ENCODE assay signal across 8 mouse cellular contexts in genomic region chr2:93744346-93745229, GRCm38 (mm10).
DNase-seq lines count a peak whose midpoint lies in the region; ATAC-seq and TF ChIP-seq lines count a peak whose summit lies in the region.

No protein-coding gene starts in this region.

- H3K9me3 ChIP-seq in stomach, postnatal 0 days (ENCODE audit: control insufficient read depth, low read length): no peaks in the 10 kb centered on the region

- TF ChIP-seq CTCF in stomach, postnatal 0 days (IDR thresholded peaks at IDR 0.05; ENCODE audit: low read depth): peak; percentile 39

- no peak overlapping the region for H3K9ac ChIP-seq in stomach, postnatal 0 days (ENCODE audit: low read length)

- no peaks in the 10 kb centered on the region for H3K4me1 ChIP-seq in stomach, postnatal 0 days (replicated peaks; ENCODE audit: control insufficient read depth, insufficient read depth)

- H3K27ac ChIP-seq in stomach, postnatal 0 days (replicated peaks): no peak overlapping the region

- no peak for TF ChIP-seq EP300 in stomach, postnatal 0 days (optimal IDR thresholded peaks at IDR 0.05)

- H3K36me3 ChIP-seq in stomach, postnatal 0 days (ENCODE audit: control insufficient read depth, insufficient read depth, low read length): no peaks in the 10 kb centered on the region

- DNase-seq in embryo, embryonic 10 days (ENCODE audit: low spot score): peak; percentile 58
- no peak for DNase-seq in embryo, embryonic 9.5 days (ENCODE audit: extremely low spot score)
- peak; percentile 43 for DNase-seq in right cerebral cortex, adult 18-20 months
- no peak for DNase-seq in right cerebral cortex, postnatal 25 days
- peak; percentile 55 to 67 for DNase-seq in layer of hippocampus, postnatal 10 days (ENCODE audit: low spot score in 2 of 2)
- DNase-seq in stomach, postnatal 0 days (ENCODE audit: low spot score): no peak
- DNase-seq in urinary bladder, postnatal 14 days (ENCODE audit: low spot score): no peak
- DNase-seq in testis, postnatal 14 days (ENCODE audit: low spot score): no peak

- no peaks in the 10 kb centered on the region for H3K27me3 ChIP-seq in stomach, postnatal 0 days (ENCODE audit: control insufficient read depth, insufficient read depth, low read length)

- H3K4me2 ChIP-seq in stomach, postnatal 0 days (replicated peaks; ENCODE audit: low read depth): no peak overlapping the region

- WGBS in stomach, postnatal 0 days: 53% methylated on average over 11 of the region's 11 CpGs

- H3K4me3 ChIP-seq in stomach, postnatal 0 days (ENCODE audit: low read depth, low read length): no peak overlapping the region

- ATAC-seq in stomach, postnatal 0 days (ENCODE audit: low FRiP score, low TSS enrichment): peak; percentile 59; the same call in 1 of the 2 replicates

Comparison
In these comparisons a context has a peak if more than half of its experiments do, and no peak if none do; other contexts are left out.
1. DNase-seq: peak in embryo, embryonic 10 days (single experiment), right cerebral cortex, adult 18-20 months (single experiment) and layer of hippocampus, postnatal 10 days (2 of 2); none in embryo, embryonic 9.5 days (single experiment), right cerebral cortex, postnatal 25 days (single experiment), stomach, postnatal 0 days (single experiment), urinary bladder, postnatal 14 days (single experiment) and testis, postnatal 14 days (single experiment).